Mouse (Mus musculus) liver, postnatal 0 days (tissue): ENCODE data around the gene Irak2. TPM values are rescaled to one million over a fixed set of nuclear protein-coding genes. Genes with fewer than 3 reads are reported as not detected.

Source experiments
- ATAC-seq: fragments of 200-750 bp; cut with Nextera tagmentation; 2 replicates; pipeline ENCODE4 v1.8.0; 2017; ENCODE audit warnings: mild to moderate bottlenecking, moderate library complexity
- DNase-seq: peaks from one replicate; pipeline ENCODE4 v3.0.0-alpha.2; 2016
- H3K27ac ChIP-seq: fragments of 300-500 bp; sonication (generic); 2 replicates; pipeline ENCODE4 v1.5.1; 2014; ENCODE audit warnings: antibody characterized with exemption, moderate library complexity, mild to moderate bottlenecking, low read depth
- H3K27me3 ChIP-seq: fragments of 300-500 bp; sonication (generic); 2 replicates; pipeline ENCODE4 v1.6.1; 2014; ENCODE audit warnings: low read length, control low read depth, mixed read lengths; ENCODE audit not compliant: insufficient read depth
- H3K36me3 ChIP-seq: fragments of 300-500 bp; sonication (generic); replicated peaks from 2 replicates; pipeline ENCODE4 v1.6.1; 2014; ENCODE audit warnings: mild to moderate bottlenecking, control low read depth, low read length, moderate library complexity, mixed read lengths; ENCODE audit not compliant: insufficient read depth
- H3K4me1 ChIP-seq: fragments of 300-500 bp; sonication (generic); 2 replicates; pipeline ENCODE4 v1.6.1; 2014; ENCODE audit warnings: antibody characterized with exemption, mild to moderate bottlenecking, control low read depth; ENCODE audit not compliant: insufficient read depth
- H3K4me2 ChIP-seq: fragments of 300-500 bp; sonication (generic); 2 replicates; pipeline ENCODE4 v1.6.1; 2014; ENCODE audit warnings: low read depth, mild to moderate bottlenecking, low read length, moderate library complexity, mixed read lengths
- H3K4me3 ChIP-seq: fragments of 300-500 bp; sonication (generic); 2 replicates; pipeline ENCODE4 v1.5.1; 2014; ENCODE audit warnings: low read depth, low read length
- H3K9ac ChIP-seq: fragments of 300-500 bp; sonication (generic); replicated peaks from 2 replicates; pipeline ENCODE4 v1.6.1; 2014; ENCODE audit warnings: mild to moderate bottlenecking, moderate library complexity
- H3K9me3 ChIP-seq: fragments of 300-500 bp; sonication (generic); 2 replicates; pipeline ENCODE4 v1.6.1; 2016; ENCODE audit warnings: mild to moderate bottlenecking, control low read depth, low read length, mixed read lengths
- CTCF ChIP-seq: sonication (generic); IDR thresholded peaks from 2 replicates; pipeline ENCODE4 v1.5.1; 2016; ENCODE audit warnings: antibody characterized with exemption, low read depth
- EP300 ChIP-seq: IDR thresholded peaks from 2 replicates; pipeline ENCODE4 v1.6.1; 2016; ENCODE audit warnings: antibody characterized with exemption, low read depth, mild to moderate bottlenecking
- WGBS: fragments of 180-500 bp; shearing (Covaris S2); extraction: QIAGEN DNeasy Blood & Tissue Kit; methylation state at CpG from one replicate; pipeline ENCODE4 v1.1.7; 2014; ENCODE audit not compliant: insufficient replicate concordance; 5-methylcytosine and 5-hydroxymethylcytosine counted together
- polyA plus RNA-seq: library from polyadenylated mRNA; unstranded; fragments of >200 nt; fragmentation: Nextera tagmentation; extraction: Ambion mirVana; gene quantifications from 2 replicates; pipeline ENCODE4 v1.2.1, GENCODE M21; 2015

Irak2 gene
- polyA plus RNA-seq, 1 experiment from 2014 or later: 10.8 TPM

DNA sequence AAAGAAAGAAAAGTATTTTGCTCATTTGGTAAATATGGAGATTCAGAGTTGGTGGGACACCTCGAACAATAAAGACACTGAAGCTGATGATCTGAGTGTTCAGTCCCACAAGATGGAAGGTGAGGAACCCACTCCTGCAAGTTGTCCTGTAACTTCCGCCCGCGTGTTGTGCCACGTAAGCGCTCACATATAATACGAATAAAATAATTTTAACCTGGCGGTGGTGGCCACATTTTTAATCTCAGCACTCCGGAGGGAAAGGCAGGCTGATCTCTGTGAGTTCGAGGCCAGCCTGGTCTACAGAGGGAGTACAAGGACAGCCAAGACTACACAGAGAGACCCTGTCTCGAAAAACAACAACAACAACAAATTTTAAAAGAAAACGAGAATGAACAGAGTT, 34.3 kb upstream of the Irak2 start:
- Histone ChIP-seq H3K9me3 (no peaks in the 10 kb centered on the region), H3K4me2 (peak overlapping the region; percentile 81), H3K9ac (peak overlapping the region; percentile 83), H3K27me3 (no peaks in the 10 kb centered on the region), H3K4me1 (peaks cover 21% of the 10 kb centered on the region), H3K36me3 (0 out of 2 replicates have a peak, but pooled peaks cover 2% of the 10 kb centered on the region), H3K27ac (peak overlapping the region; percentile 88), H3K4me3 (peak overlapping the region; percentile 82)
- DNase-seq: peak; percentile 19
- WGBS: 62% methylated on average over 12 of the region's 12 CpGs
- TF ChIP-seq EP300: no peak
- no peak for TF ChIP-seq CTCF
- ATAC-seq: no peak

DNA sequence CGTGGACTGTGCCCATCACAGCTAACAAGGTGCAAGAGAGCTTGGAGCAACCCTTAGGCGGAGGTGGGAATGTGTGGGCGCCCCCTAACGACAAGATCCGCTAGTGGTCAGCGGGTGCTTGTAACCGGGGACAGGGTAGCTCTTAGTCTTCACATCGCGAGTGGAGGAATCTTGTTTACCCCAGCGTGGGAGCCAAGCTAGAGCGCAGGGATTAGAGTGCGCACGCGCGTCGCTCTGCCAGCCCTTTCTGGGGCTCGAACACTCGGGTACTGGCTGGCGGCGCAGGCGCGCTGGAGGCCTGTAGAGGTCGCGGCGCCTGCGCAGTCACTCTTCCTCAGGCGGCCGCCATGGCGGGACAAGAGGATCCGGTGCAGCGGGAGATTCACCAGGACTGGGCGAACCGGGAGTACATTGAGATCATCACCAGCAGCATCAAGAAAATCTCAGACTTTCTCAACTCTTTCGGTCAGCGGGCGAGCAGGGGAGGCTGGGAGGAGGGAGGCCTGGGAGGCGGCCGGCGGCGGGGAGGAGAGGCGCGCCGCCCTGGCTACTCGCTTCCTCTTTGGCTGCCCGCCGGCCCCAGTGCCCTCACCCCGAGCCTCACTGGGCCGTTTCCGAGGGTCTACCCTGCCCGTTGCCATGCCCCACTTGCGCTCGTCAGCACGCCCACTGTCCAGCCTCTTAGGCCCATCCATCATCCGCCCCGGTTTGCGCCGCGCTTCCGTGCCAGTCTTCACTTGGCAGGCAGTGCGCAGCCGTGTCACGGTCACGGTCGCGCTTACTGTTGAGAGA, 33.6 kb upstream of the Irak2 start, which contains the start of gene Brk1:
Brk1 (plus strand) TSS at position 341 of the 792 bp plus-strand sequence.
- Histone ChIP-seq H3K4me1 (peaks cover 21% of the 10 kb centered on the region), H3K9me3 (no peaks in the 10 kb centered on the region), H3K4me3 (peak within 1 kb of the TSS; percentile 82), H3K27ac (peak within 1 kb of the TSS; percentile 88), H3K36me3 (0 out of 2 replicates have a peak, but pooled peaks cover 2% of the 10 kb centered on the region), H3K4me2 (peak within 1 kb of the TSS; percentile 81), H3K9ac (peak within 1 kb of the TSS; percentile 83), H3K27me3 (no peaks in the 10 kb centered on the region)
- no peak for TF ChIP-seq EP300
- peak; percentile 70 for TF ChIP-seq CTCF
- ATAC-seq (peak; percentile 95), DNase-seq (peak; percentile 90)
- under 1% methylated on average over 60 of the region's 65 CpGs for WGBS

DNA sequence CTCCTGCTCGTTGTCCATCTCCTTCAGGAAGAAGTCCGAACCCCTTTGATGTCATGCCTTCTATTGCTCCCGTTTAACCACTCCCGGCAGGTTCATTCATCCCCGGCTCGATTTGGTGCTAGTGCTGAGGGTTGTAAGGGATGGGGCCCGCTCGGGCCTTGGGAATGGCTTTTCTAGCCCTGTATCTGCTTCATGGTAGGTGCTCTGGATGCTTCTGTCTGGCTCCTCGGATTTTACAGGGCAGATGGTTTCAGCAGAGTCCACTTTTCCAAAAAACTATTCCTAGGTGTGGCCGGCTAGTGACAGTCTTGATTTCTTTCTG, 33.1 kb upstream of the Irak2 start:
- DNase-seq (no peak), ATAC-seq (peak; percentile 9; the same call in 1 of the 2 replicates)
- Histone ChIP-seq H3K9me3 (no peaks in the 10 kb centered on the region), H3K36me3 (0 out of 2 replicates have a peak, but pooled peaks cover 2% of the 10 kb centered on the region), H3K27ac (peak overlapping the region; percentile 88), H3K27me3 (no peaks in the 10 kb centered on the region), H3K4me1 (peaks cover 21% of the 10 kb centered on the region), H3K9ac (peak overlapping the region; percentile 83), H3K4me3 (peak overlapping the region; percentile 82), H3K4me2 (peak overlapping the region; percentile 81)
- WGBS: 5% methylated on average over 10 of the region's 10 CpGs
- TF ChIP-seq EP300: no peak
- TF ChIP-seq CTCF: no peak

DNA sequence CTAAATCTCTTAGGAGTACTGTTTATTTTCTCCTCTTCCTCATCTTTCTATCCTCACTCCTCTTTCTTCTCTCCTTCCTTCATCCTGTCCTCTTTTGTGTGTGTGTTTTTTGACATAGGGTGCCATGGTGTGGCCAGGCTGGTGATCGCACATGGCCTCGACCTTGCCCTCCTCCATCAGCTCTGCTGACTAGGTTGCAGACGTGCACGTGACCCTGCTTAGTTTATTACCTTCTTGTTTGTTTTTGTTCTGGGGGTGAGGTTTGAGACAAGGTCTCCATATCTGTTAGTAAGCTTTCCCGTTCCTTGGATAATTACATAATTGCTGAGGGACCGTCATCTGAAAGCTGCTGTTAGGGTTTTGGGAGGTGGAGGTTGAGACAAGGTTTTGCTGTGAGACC, 29.4 kb upstream of the Irak2 start:
- no peak overlapping the region for H3K9ac ChIP-seq
- H3K9me3 ChIP-seq: no peaks in the 10 kb centered on the region
- 74% methylated on average over 6 of the region's 6 CpGs for WGBS
- ATAC-seq (no peak), DNase-seq (no peak)
- H3K4me2 ChIP-seq: no peak overlapping the region
- no peaks in the 10 kb centered on the region for H3K27me3 ChIP-seq
- H3K36me3 ChIP-seq: peaks cover 8% of the 10 kb centered on the region; the same call in 1 of the 2 replicates
- no peak overlapping the region for H3K27ac ChIP-seq
- no peak for TF ChIP-seq EP300
- TF ChIP-seq CTCF: no peak
- no peak overlapping the region for H3K4me3 ChIP-seq
- peaks cover 21% of the 10 kb centered on the region for H3K4me1 ChIP-seq

DNA sequence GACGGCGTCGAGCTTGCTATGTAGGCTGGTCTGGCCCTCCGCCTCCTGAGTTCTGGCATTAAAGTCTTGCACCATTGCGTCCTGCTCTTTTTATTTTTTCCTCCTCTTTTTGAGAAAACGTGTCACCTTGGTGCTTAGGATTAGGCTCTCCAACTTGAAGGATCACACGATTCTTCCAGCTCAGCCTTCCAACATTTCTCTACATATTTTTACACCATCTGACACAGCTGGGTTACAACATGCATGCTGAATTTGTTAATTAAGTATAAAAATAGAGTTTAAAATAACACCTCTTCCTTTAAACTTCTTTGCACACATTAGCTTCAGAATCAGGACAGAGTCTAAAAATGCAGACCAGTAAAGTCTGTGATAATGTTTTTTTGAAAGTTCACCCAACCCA, 29.0 kb upstream of the Irak2 start:
- Histone ChIP-seq H3K4me3 (no peak overlapping the region), H3K4me1 (peaks cover 17% of the 10 kb centered on the region), H3K27ac (no peak overlapping the region), H3K27me3 (no peaks in the 10 kb centered on the region), H3K36me3 (peaks cover 12% of the 10 kb centered on the region; the same call in 1 of the 2 replicates), H3K9ac (no peak overlapping the region), H3K9me3 (no peaks in the 10 kb centered on the region), H3K4me2 (no peak overlapping the region)
- TF ChIP-seq CTCF (no peak), EP300 (no peak)
- no peak for ATAC-seq
- 88% methylated on average over 7 of the region's 7 CpGs for WGBS
- DNase-seq: no peak

DNA sequence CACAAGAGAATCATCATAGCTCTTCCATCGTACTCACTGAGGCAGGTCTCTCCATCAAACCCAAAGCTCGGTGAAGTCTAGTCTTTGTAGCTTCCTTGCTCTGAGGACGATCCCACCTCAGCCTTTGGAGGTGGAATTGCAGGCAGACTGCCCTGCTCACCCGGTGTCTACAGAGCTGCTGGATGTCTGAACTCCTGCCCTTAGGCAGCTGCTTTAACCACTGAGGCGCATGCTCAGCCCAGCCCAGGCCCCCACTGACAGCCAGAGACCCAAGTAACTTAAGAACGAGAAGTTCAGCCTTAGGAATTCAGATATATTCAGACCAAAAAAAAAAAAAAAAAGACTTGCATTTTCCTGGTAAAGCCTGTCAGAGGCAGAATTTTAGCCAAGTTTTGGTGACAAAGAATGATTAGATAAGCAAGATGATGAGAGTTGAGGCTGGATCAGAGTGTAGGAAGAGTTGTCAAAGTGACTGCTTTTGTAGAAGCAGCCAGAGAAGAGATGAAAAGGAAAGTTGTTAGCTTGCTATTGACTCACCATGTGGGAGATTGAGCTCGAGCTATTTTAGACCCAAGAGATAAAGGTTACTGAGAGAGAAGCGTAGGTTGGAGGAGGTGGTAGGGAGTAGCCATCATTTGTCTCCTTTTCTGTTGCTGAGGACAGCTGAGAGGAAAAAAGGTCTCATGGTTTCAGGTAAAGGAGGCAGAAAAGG, 25.9 kb upstream of the Irak2 start:
- WGBS: 79% methylated on average over 8 of the region's 8 CpGs
- H3K9ac ChIP-seq: no peak overlapping the region
- TF ChIP-seq EP300: no peak
- TF ChIP-seq CTCF: no peak
- no peak overlapping the region for H3K4me2 ChIP-seq
- ATAC-seq (no peak), DNase-seq (no peak)
- no peaks in the 10 kb centered on the region for H3K9me3 ChIP-seq
- peaks cover 4% of the 10 kb centered on the region; the same call in 1 of the 2 replicates for H3K4me1 ChIP-seq
- H3K27me3 ChIP-seq: no peaks in the 10 kb centered on the region
- H3K27ac ChIP-seq: no peak overlapping the region
- peaks cover 37% of the 10 kb centered on the region for H3K36me3 ChIP-seq
- H3K4me3 ChIP-seq: no peak overlapping the region
